Mouse (Mus musculus): ENCODE data around the gene Tas2r108. TPM values are rescaled to one million over a fixed set of nuclear protein-coding genes. Genes with fewer than 3 reads are reported as not detected.

Tas2r108 gene
- polyA plus RNA-seq (2012; ENCODE audit: insufficient read depth, insufficient read length, low replicate concordance, missing spikeins): not detected in 2 replicates

DNA sequence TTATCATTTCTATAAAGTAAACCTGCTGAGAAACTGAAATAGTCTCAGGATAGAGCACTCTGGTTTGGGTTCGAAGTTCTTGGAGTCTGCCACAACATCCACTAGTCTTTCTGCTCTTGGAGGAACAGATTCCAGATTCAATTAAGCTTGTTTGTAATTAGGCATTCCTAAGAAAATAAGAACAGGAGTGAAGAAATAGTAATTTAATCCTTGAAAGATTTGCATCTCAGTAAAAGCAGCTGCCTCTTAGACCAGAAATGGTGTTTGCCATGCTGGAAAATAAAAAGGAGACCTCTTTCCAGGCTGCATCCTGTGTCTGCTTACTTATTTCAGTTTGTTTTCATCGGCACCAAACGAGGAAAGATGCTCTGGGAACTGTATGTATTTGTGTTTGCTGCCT is at the start of gene Tas2r108:
TSS of gene Tas2r108 (plus strand) at position 301 of the 400 bp plus-strand sequence.
- Histone ChIP-seq H3K27ac (ENCODE audit: insufficient read depth, low read depth, low read length) (no peak within 1 kb of the TSS), H3K4me1 (ENCODE audit: control insufficient read depth, insufficient read depth, low read length) (no peaks in the 10 kb centered on the region), H3K4me3 (ENCODE audit: insufficient read depth, low read depth, low read length) (no peak within 1 kb of the TSS)
- TF ChIP-seq POLR2A (IDR thresholded peaks at IDR 0.05; ENCODE audit: insufficient read depth, low read depth, low read length): no peak
- TF ChIP-seq CTCF (IDR thresholded peaks at IDR 0.05; ENCODE audit: insufficient read depth, low read depth, low read length): no peak
- 63% methylated on average over 3 of the region's 3 CpGs for WGBS

DNA sequence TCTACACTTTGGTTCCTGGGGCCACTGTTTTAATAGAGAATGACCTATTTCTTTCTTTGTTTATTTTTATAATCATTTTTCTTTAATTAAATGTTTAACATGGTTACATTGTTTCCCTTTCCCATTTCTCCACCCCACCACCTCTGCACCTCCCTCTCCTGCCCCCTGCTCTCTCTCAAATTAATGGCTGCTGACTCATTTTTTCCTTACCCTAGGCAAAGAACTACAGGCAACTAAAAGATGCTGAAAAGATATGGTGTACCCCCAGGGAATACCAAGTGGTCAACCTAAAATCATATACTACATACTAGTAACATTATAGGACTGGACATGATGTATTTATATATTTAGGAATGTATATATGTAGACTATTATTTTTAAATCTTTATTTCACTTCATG is 44.7 kb upstream of the Tas2r108 start:
- no peak overlapping the region for H3K4me3 ChIP-seq (ENCODE audit: insufficient read depth, low read depth, low read length)
- H3K27ac ChIP-seq (ENCODE audit: insufficient read depth, low read depth, low read length): no peak overlapping the region
- TF ChIP-seq CTCF (IDR thresholded peaks at IDR 0.05; ENCODE audit: insufficient read depth, low read depth, low read length) (no peak), POLR2A (IDR thresholded peaks at IDR 0.05; ENCODE audit: insufficient read depth, low read depth, low read length) (no peak)
- H3K4me1 ChIP-seq (ENCODE audit: control insufficient read depth, insufficient read depth, low read length): no peaks in the 10 kb centered on the region

DNA sequence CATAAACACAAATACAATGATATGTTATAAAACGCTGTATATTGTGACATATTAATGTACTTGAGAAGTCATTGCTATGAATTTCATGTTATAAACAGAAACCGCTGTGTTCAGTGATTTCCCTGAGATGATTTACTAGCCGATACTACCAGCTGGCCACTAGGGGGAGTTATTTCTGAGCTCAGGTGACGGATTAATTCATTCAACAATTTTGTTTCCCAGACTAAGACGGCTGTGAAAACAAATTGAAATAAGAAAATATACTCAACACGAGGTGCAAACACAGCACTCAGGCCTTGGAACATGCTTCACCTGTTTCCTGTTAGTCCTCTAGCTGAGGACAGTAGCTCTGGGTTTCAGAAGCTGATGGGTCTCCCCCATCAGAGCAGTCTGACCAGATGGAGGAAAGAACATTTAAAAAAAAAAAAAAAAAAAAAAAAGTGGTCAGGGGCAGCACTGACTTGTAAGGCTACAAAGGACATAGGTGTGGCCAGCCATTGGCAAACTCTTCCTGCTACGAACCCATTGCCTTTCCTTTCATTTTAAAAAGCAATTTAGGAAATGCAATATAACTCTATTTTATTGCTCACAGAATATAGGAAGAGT is 38.8 kb upstream of the Tas2r108 start:
- 24% methylated on average over 7 of the region's 7 CpGs for WGBS

DNA sequence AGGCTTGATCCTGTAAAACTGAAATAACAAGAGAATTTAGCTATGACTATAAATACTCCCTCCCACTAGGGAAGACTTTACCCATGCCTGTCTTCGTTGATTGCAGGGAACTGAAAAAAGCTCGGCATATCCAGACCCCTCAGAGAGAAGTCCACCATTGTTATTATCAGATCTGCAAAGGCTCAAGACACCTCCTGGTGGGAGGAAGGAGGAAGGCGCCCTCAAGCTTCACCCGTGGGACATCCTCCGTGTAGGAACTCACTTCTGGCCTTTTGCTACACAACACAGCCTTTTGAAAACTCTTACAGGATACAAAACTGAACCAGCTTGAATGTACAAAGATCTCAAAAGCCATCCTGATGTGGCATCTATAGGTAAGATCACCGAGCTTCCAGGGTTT is 27.6 kb upstream of the Tas2r108 start:
- 39% methylated on average over 6 of the region's 6 CpGs for WGBS
- no peaks in the 10 kb centered on the region for H3K4me1 ChIP-seq (ENCODE audit: control insufficient read depth, insufficient read depth, low read length)
- no peak for TF ChIP-seq CTCF (IDR thresholded peaks at IDR 0.05; ENCODE audit: insufficient read depth, low read depth, low read length)
- TF ChIP-seq POLR2A (IDR thresholded peaks at IDR 0.05; ENCODE audit: insufficient read depth, low read depth, low read length): no peak
- no peak overlapping the region for H3K4me3 ChIP-seq (ENCODE audit: insufficient read depth, low read depth, low read length)
- no peak overlapping the region for H3K27ac ChIP-seq (ENCODE audit: insufficient read depth, low read depth, low read length)

More for the DNA sequence above, 38.8 kb upstream of the Tas2r108 start:
- Histone ChIP-seq H3K4me3 (ENCODE audit: insufficient read depth, low read depth, low read length) (no peak overlapping the region), H3K27ac (ENCODE audit: insufficient read depth, low read depth, low read length) (no peak overlapping the region), H3K4me1 (ENCODE audit: control insufficient read depth, insufficient read depth, low read length) (no peaks in the 10 kb centered on the region)
- TF ChIP-seq POLR2A (IDR thresholded peaks at IDR 0.05; ENCODE audit: insufficient read depth, low read depth, low read length): no peak
- no peak for TF ChIP-seq CTCF (IDR thresholded peaks at IDR 0.05; ENCODE audit: insufficient read depth, low read depth, low read length)

DNA sequence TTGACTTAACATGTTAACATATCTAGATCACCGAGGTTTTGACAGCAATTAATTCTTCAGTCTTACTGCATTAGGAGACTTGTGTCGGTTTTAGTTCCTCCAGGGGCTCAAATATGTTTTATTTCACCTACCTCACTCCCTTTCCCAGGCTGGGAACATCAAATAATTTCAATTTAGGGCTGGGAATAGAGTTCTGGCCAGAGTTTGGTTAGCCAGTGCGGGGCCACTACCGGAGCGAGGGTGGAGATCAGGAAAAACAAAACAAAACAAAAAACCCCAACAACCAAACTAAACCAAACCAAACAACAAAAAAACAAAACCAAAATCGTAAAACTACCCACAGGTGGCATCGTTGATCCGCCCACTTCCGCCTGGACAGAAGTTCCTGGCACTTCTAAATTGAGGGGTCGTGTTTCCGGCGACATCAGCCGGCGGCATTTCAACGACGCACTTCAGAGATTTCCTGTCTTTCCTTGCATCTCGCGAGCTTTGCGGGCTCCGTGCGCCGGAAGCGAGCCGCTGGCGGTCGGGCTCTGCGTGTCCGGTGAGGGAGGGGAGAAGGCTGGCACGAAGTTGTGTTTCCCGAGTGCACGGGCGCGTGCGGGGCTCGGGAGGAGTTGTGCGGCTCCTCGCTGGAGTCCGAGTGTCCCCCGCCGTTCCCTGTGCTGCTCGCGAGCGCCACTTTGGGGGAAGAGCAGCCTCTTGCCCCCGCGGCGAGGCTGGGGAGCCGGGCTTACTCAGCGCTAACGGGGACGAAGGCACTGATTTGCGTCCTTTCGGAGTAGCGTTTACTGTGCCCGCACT is 22.2 kb upstream of the Tas2r108 start, which contains the start of gene Ssbp1:
TSS of gene Ssbp1 (plus strand) at position 437 of the 804 bp plus-strand sequence.
- Histone ChIP-seq H3K4me3 (ENCODE audit: insufficient read depth, low read depth, low read length) (peak within 1 kb of the TSS; percentile 67), H3K27ac (ENCODE audit: insufficient read depth, low read depth, low read length) (peak within 1 kb of the TSS; percentile 73), H3K4me1 (ENCODE audit: control insufficient read depth, insufficient read depth, low read length) (0 out of 2 replicates have a peak, but pooled peaks cover 2% of the 10 kb centered on the region)
- under 1% methylated on average over 54 of the region's 54 CpGs for WGBS
- TF ChIP-seq POLR2A (IDR thresholded peaks at IDR 0.05; ENCODE audit: insufficient read depth, low read depth, low read length) (peak; percentile 94), CTCF (IDR thresholded peaks at IDR 0.05; ENCODE audit: insufficient read depth, low read depth, low read length) (no peak)

DNA sequence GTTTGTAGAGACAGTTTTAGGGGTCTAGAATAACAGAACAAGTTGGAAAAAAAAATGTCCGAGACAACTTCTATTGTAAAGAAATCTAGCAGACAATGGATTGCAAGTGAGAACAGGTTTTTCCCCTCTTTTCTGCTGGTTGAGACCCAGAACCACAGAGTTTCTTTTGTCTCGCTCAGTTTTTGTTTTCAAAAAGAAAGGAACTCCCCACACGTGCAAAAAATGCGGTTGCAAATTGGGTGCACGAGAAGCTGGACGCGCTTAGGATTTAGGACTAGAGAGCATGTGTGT is 21.7 kb upstream of the Tas2r108 start:
- TF ChIP-seq POLR2A (IDR thresholded peaks at IDR 0.05; ENCODE audit: insufficient read depth, low read depth, low read length) (no peak), CTCF (IDR thresholded peaks at IDR 0.05; ENCODE audit: insufficient read depth, low read depth, low read length) (no peak)
- Histone ChIP-seq H3K4me1 (ENCODE audit: control insufficient read depth, insufficient read depth, low read length) (0 out of 2 replicates have a peak, but pooled peaks cover 2% of the 10 kb centered on the region), H3K4me3 (ENCODE audit: insufficient read depth, low read depth, low read length) (peak overlapping the region; percentile 67), H3K27ac (ENCODE audit: insufficient read depth, low read depth, low read length) (peak overlapping the region; percentile 73)
- under 1% methylated on average over 7 of the region's 7 CpGs for WGBS

DNA sequence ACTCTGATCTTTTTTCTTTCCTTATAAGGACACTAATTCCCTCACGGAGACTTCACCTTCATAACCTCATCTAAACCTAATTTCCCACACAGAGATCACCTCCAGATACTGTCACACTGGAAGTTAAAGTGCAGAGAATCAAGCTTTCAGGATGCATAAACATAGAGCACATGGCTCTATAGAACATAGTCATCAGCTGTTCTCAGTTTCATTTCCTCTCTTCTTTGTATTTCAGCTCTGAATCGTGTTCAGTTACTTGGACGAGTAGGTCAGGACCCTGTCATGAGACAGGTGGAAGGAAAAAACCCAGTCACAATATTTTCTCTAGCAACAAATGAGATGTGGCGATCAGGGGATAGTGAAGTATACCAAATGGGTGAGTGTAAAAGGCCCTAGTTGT is 17.2 kb upstream of the Tas2r108 start:
- H3K4me3 ChIP-seq (ENCODE audit: insufficient read depth, low read depth, low read length): no peak overlapping the region
- H3K27ac ChIP-seq (ENCODE audit: insufficient read depth, low read depth, low read length): no peak overlapping the region
- 0 out of 2 replicates have a peak, but pooled peaks cover 2% of the 10 kb centered on the region for H3K4me1 ChIP-seq (ENCODE audit: control insufficient read depth, insufficient read depth, low read length)
- WGBS: 87% methylated on average over 4 of the region's 4 CpGs
- TF ChIP-seq CTCF (IDR thresholded peaks at IDR 0.05; ENCODE audit: insufficient read depth, low read depth, low read length): no peak
- no peak for TF ChIP-seq POLR2A (IDR thresholded peaks at IDR 0.05; ENCODE audit: insufficient read depth, low read depth, low read length)

DNA sequence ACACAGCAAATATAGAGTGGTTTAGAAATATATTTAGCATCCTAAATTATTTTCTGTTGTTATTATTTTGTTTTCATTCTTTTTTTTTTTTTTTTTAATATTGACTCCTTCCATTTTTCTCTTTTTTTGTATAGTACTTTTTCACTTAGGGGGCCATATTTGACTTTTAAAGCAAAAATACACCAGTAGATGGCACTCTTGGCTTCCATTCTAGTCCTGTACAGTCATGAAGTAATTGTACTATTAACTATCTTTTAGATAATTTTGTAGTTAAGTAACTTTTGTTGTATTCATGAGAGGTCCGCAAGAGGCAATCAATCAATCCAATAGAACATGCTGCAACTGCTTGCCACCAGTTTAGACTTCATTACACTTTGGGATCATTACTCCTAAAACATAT is 13.6 kb upstream of the Tas2r108 start:
- 72% methylated on average over 1 of the region's 1 CpGs for WGBS
- Histone ChIP-seq H3K27ac (ENCODE audit: insufficient read depth, low read depth, low read length) (no peak overlapping the region), H3K4me3 (ENCODE audit: insufficient read depth, low read depth, low read length) (no peak overlapping the region), H3K4me1 (ENCODE audit: control insufficient read depth, insufficient read depth, low read length) (no peaks in the 10 kb centered on the region)
- TF ChIP-seq POLR2A (IDR thresholded peaks at IDR 0.05; ENCODE audit: insufficient read depth, low read depth, low read length) (no peak), CTCF (IDR thresholded peaks at IDR 0.05; ENCODE audit: insufficient read depth, low read depth, low read length) (no peak)

DNA sequence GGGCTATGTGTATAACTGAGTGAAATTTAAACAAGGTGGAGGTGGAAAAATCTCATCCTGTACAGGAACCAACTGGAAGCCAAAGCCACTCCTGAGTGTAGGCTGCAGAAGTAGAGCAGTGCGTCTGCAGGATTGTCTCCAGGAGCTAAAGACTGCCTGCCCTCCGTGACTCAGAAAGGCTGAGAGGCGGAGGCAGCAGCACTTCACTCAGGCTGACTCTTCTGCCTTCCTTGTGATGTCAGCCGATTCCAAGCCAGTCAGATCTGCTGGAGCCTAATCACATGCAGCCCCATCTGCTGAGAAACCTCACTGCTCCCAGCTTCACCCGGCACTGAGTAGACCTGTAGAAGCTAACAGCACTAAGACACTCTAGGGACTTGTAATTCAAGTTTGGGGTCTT is 11.0 kb upstream of the Tas2r108 start:
- no peak overlapping the region for H3K27ac ChIP-seq (ENCODE audit: insufficient read depth, low read depth, low read length)
- TF ChIP-seq POLR2A (IDR thresholded peaks at IDR 0.05; ENCODE audit: insufficient read depth, low read depth, low read length) (no peak), CTCF (IDR thresholded peaks at IDR 0.05; ENCODE audit: insufficient read depth, low read depth, low read length) (no peak)
- H3K4me1 ChIP-seq (ENCODE audit: control insufficient read depth, insufficient read depth, low read length): no peaks in the 10 kb centered on the region
- H3K4me3 ChIP-seq (ENCODE audit: insufficient read depth, low read depth, low read length): no peak overlapping the region
- 67% methylated on average over 5 of the region's 5 CpGs for WGBS

All from olfactory bulb, adult 2 months (tissue).